Mouse (Mus musculus): ENCODE measurements around the gene D16Ertd472e. TPM values are rescaled to one million over a fixed set of nuclear protein-coding genes. Genes with fewer than 3 reads are reported as not detected.

The D16Ertd472e gene
- total and polyA plus RNA-seq, 2 experiments from 2014 or later = 5.1 to 8.4 TPM

DNA sequence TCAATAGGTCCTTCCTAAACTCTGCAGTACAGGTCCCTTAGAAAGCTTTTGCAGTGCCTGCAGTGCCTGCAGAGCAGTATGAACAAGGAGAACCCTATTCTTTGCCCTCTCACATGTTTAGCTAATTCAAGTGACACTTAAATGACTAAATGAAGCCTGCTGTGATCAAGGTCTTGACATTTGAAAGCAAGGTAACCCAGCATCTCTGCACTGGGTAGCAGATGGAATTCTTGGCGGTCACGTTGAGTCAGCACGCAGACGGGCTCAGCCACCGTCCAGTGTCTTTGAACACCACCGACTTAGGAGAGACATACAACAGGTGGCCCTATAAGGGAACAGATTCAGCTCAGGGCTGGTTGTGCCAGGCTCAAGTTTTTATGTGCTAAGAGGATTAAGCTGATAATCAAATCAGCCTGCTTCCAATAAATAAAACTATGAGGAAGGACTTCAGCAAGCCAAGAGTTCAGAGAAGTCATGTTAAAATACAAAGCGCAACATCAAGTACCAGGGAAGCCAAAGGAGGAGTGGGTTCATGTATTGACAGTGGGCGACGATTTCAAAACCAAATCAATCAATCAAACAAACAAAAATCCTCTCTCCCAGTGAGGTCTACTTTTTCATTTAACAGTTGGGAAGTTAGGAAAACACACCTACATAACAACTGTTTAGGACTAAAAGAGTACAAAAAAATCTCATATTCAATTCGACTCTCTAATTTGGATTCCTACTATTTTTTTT is 21.4 kb downstream of the D16Ertd472e start:
- ATAC-seq (ENCODE audit: insufficient read depth, low read depth) = no peak

GRCm38 (mm10) chr16:78547367-78547766 is 29.1 kb downstream of the D16Ertd472e start:
- no peak overlapping the region for H3K9ac ChIP-seq (replicated peaks; ENCODE audit: low read depth, low read length)
- H3K27ac ChIP-seq (ENCODE audit: low read depth) = no peak overlapping the region
- TF ChIP-seq EP300 (IDR thresholded peaks at IDR 0.05; ENCODE audit: low read depth) = no peak
- TF ChIP-seq CTCF (IDR thresholded peaks at IDR 0.05; ENCODE audit: low read depth) = no peak
- 92% methylated on average over 10 of the region's 10 CpGs for WGBS
- no peaks in the 10 kb centered on the region for H3K9me3 ChIP-seq (replicated peaks; ENCODE audit: control insufficient read depth, low read length)
- no peak overlapping the region for H3K4me2 ChIP-seq (ENCODE audit: low read depth, low read length)
- no peaks in the 10 kb centered on the region for H3K27me3 ChIP-seq (ENCODE audit: control insufficient read depth, insufficient read depth, low read length)
- H3K4me3 ChIP-seq (ENCODE audit: low read depth, low read length) = no peak overlapping the region
- DNase-seq (ENCODE audit: low spot score) (no peak), ATAC-seq (ENCODE audit: insufficient read depth, low read depth) (no peak)
- no peaks in the 10 kb centered on the region for H3K4me1 ChIP-seq (ENCODE audit: control insufficient read depth, insufficient read depth)
- peaks cover 12% of the 10 kb centered on the region for H3K36me3 ChIP-seq (replicated peaks; ENCODE audit: control insufficient read depth, insufficient read depth, low read length)

More for the DNA sequence above, 21.4 kb downstream of the D16Ertd472e start:
- Histone ChIP-seq H3K4me3 (ENCODE audit: low read depth, low read length) (no peak overlapping the region), H3K36me3 (replicated peaks; ENCODE audit: control insufficient read depth, insufficient read depth, low read length) (0 out of 2 replicates have a peak, but pooled peaks cover 3% of the 10 kb centered on the region), H3K27ac (ENCODE audit: low read depth) (no peak overlapping the region), H3K27me3 (ENCODE audit: control insufficient read depth, insufficient read depth, low read length) (no peaks in the 10 kb centered on the region), H3K9ac (replicated peaks; ENCODE audit: low read depth, low read length) (no peak overlapping the region), H3K4me1 (ENCODE audit: control insufficient read depth, insufficient read depth) (no peaks in the 10 kb centered on the region), H3K9me3 (replicated peaks; ENCODE audit: control insufficient read depth, low read length) (peaks cover 5% of the 10 kb centered on the region; the same call in 1 of the 2 replicates), H3K4me2 (ENCODE audit: low read depth, low read length) (no peak overlapping the region)
- no peak for DNase-seq (ENCODE audit: low spot score)
- TF ChIP-seq EP300 (IDR thresholded peaks at IDR 0.05; ENCODE audit: low read depth) (no peak), CTCF (IDR thresholded peaks at IDR 0.05; ENCODE audit: low read depth) (no peak)
- 78% methylated on average over 10 of the region's 10 CpGs for WGBS

- H3K4me2 ChIP-seq (ENCODE audit: low read depth, low read length) = no peak overlapping the region
- H3K9me3 ChIP-seq (replicated peaks; ENCODE audit: control insufficient read depth, low read length) = no peaks in the 10 kb centered on the region
- no peak overlapping the region for H3K9ac ChIP-seq (replicated peaks; ENCODE audit: low read depth, low read length)
- H3K4me3 ChIP-seq (ENCODE audit: low read depth, low read length) = no peak overlapping the region
- peaks cover 12% of the 10 kb centered on the region for H3K36me3 ChIP-seq (replicated peaks; ENCODE audit: control insufficient read depth, insufficient read depth, low read length)
- 88% methylated on average over 6 of the region's 6 CpGs for WGBS
- H3K27ac ChIP-seq (ENCODE audit: low read depth) = no peak overlapping the region
- no peaks in the 10 kb centered on the region for H3K4me1 ChIP-seq (ENCODE audit: control insufficient read depth, insufficient read depth)
- TF ChIP-seq CTCF (IDR thresholded peaks at IDR 0.05; ENCODE audit: low read depth) (no peak), EP300 (IDR thresholded peaks at IDR 0.05; ENCODE audit: low read depth) (no peak)
- H3K27me3 ChIP-seq (ENCODE audit: control insufficient read depth, insufficient read depth, low read length) = no peaks in the 10 kb centered on the region
- ATAC-seq (ENCODE audit: insufficient read depth, low read depth) = no peak
- DNase-seq (ENCODE audit: low spot score) = no peak
These were observed 30.0 kb downstream of the D16Ertd472e start for GRCm38 (mm10) chr16:78546529-78546928.

- TF ChIP-seq EP300 (IDR thresholded peaks at IDR 0.05; ENCODE audit: low read depth) (no peak), CTCF (IDR thresholded peaks at IDR 0.05; ENCODE audit: low read depth) (no peak)
- no peak for DNase-seq (ENCODE audit: low spot score)
- Histone ChIP-seq H3K9me3 (replicated peaks; ENCODE audit: control insufficient read depth, low read length) (no peaks in the 10 kb centered on the region), H3K36me3 (replicated peaks; ENCODE audit: control insufficient read depth, insufficient read depth, low read length) (no peaks in the 10 kb centered on the region), H3K4me3 (ENCODE audit: low read depth, low read length) (no peak overlapping the region; the same call in 1 of the 2 replicates), H3K27me3 (ENCODE audit: control insufficient read depth, insufficient read depth, low read length) (no peaks in the 10 kb centered on the region), H3K27ac (ENCODE audit: low read depth) (no peak overlapping the region), H3K4me2 (ENCODE audit: low read depth, low read length) (peak overlapping the region; percentile 21; the same call in 1 of the 2 replicates), H3K4me1 (ENCODE audit: control insufficient read depth, insufficient read depth) (no peaks in the 10 kb centered on the region), H3K9ac (replicated peaks; ENCODE audit: low read depth, low read length) (no peak overlapping the region)
- ATAC-seq (ENCODE audit: insufficient read depth, low read depth) = no peak
- 76% methylated on average over 16 of the region's 16 CpGs for WGBS
These were observed 35.9 kb downstream of the D16Ertd472e start for GRCm38 (mm10) chr16:78540376-78541246.

GRCm38 (mm10) chr16:78537798-78538422 is 38.6 kb downstream of the D16Ertd472e start:
- H3K27me3 ChIP-seq (ENCODE audit: control insufficient read depth, insufficient read depth, low read length) = no peaks in the 10 kb centered on the region
- no peaks in the 10 kb centered on the region for H3K9me3 ChIP-seq (replicated peaks; ENCODE audit: control insufficient read depth, low read length)
- no peak for TF ChIP-seq CTCF (IDR thresholded peaks at IDR 0.05; ENCODE audit: low read depth)
- TF ChIP-seq EP300 (IDR thresholded peaks at IDR 0.05; ENCODE audit: low read depth) = no peak
- no peak overlapping the region for H3K27ac ChIP-seq (ENCODE audit: low read depth)
- H3K36me3 ChIP-seq (replicated peaks; ENCODE audit: control insufficient read depth, insufficient read depth, low read length) = no peaks in the 10 kb centered on the region
- H3K4me1 ChIP-seq (ENCODE audit: control insufficient read depth, insufficient read depth) = no peaks in the 10 kb centered on the region
- ATAC-seq (ENCODE audit: insufficient read depth, low read depth) = no peak
- H3K4me3 ChIP-seq (ENCODE audit: low read depth, low read length) = no peak overlapping the region
- H3K4me2 ChIP-seq (ENCODE audit: low read depth, low read length) = no peak overlapping the region
- 76% methylated on average over 8 of the region's 8 CpGs for WGBS
- no peak for DNase-seq (ENCODE audit: low spot score)
- H3K9ac ChIP-seq (replicated peaks; ENCODE audit: low read depth, low read length) = no peak overlapping the region
